Mouse (Mus musculus) ES-Bruce4 (cell line): ENCODE results near the gene Hist1h3f. TPM values are rescaled to one million over a fixed set of nuclear protein-coding genes. Genes with fewer than 3 reads are reported as not detected.

Source experiments
- H3K27ac ChIP-seq: 2 replicates; pipeline ENCODE4 v1.5.1; 2012; ENCODE audit warnings: low read length, inconsistent platforms; ENCODE audit not compliant: insufficient read depth
- H3K27me3 ChIP-seq: 2 replicates; pipeline ENCODE4 v1.6.1; 2012; ENCODE audit warnings: mild to moderate bottlenecking, low read length, inconsistent platforms; ENCODE audit not compliant: control insufficient read depth, poor library complexity, insufficient read depth, severe bottlenecking
- H3K36me3 ChIP-seq: 2 replicates; pipeline ENCODE4 v1.6.1; 2012; ENCODE audit warnings: inconsistent platforms, mild to moderate bottlenecking, low read length, moderate library complexity; ENCODE audit not compliant: control insufficient read depth, poor library complexity, insufficient read depth, severe bottlenecking
- H3K4me1 ChIP-seq: one replicate; pipeline ENCODE4 v1.8.1; 2011; ENCODE audit warnings: low read length; ENCODE audit not compliant: control insufficient read depth, insufficient read depth
- H3K4me3 ChIP-seq: 2 replicates; pipeline ENCODE4 v1.5.1; 2011; ENCODE audit warnings: low read depth, mild to moderate bottlenecking, low read length
- H3K9ac ChIP-seq: 2 replicates; pipeline ENCODE4 v1.6.1; 2012; ENCODE audit warnings: low read depth, mild to moderate bottlenecking, inconsistent platforms; ENCODE audit not compliant: poor library complexity, severe bottlenecking
- H3K9me3 ChIP-seq: replicated peaks from 2 replicates; pipeline ENCODE4 v1.6.1; 2012; ENCODE audit warnings: mild to moderate bottlenecking, low read length, inconsistent platforms; ENCODE audit not compliant: control insufficient read depth, poor library complexity, insufficient read depth, severe bottlenecking
- CTCF ChIP-seq: IDR thresholded peaks from one replicate; pipeline ENCODE4 v1.8.1; 2011; ENCODE audit warnings: low read depth, low read length
- EP300 ChIP-seq: IDR thresholded peaks from 2 replicates; pipeline ENCODE4 v1.6.1; 2011; ENCODE audit warnings: low read depth, low read length; ENCODE audit not compliant: insufficient read depth
- POLR2A ChIP-seq: IDR thresholded peaks from one replicate; pipeline ENCODE4 v1.8.1; 2011; ENCODE audit warnings: low read length; ENCODE audit not compliant: insufficient read depth
- polyA plus RNA-seq: library from polyadenylated mRNA; stranded (reverse); fragments of >200 nt; gene quantifications from 2 replicates; pipeline ENCODE4 v1.2.4, GENCODE M21; 2011; ENCODE audit warnings: low read depth; ENCODE audit not compliant: missing spikeins, insufficient read depth, insufficient read length

Hist1h3f gene
- 1.5 TPM in 1 of 2 replicates, not detected in the other for polyA plus RNA-seq

DNA sequence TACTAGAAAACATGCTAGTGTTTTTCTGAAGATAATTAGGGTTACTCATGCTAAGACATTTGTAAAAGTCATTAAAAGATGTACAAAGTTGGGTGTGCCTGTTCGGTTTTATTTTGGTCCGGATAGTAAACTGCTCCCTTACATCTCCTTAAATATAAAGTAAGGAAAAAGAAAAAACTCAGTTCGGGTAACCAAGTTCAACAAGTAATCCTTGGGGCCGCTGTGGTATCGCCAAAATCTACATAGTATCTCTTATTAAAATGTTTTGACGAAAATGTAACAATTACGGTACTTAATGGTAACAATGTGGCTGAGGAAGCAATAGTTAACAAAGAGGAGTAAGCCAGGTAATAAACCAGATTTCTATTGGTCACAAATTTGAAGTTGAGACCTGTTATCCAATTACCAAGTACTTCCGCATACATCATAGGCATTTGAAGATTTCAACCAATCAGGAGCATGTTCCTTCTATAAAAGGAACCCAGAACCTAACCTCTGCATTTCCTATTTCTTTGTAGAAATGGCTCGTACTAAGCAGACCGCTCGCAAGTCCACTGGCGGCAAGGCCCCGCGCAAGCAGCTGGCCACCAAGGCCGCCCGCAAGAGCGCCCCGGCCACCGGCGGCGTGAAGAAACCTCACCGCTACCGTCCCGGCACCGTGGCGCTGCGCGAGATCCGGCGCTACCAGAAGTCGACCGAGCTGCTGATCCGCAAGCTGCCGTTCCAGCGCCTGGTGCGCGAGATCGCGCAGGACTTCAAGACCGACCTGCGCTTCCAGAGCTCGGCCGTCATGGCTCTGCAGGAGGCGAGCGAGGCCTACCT lies at the start of gene Hist1h3f:
TSS of gene Hist1h3f (plus strand) at position 88 of the 822 bp plus-strand sequence.
- no peaks in the 10 kb centered on the region for H3K27me3 ChIP-seq
- TF ChIP-seq POLR2A (peak; percentile 86), EP300 (0 out of 2 replicates have a peak, but pooled peaks have one; percentile 6), CTCF (no peak)
- peak within 1 kb of the TSS; percentile 88 for H3K4me3 ChIP-seq
- peak within 1 kb of the TSS; percentile 84 for H3K9ac ChIP-seq
- no peaks in the 10 kb centered on the region for H3K9me3 ChIP-seq
- peaks cover under 1% of the 10 kb centered on the region for H3K4me1 ChIP-seq
- peak within 1 kb of the TSS; percentile 75 for H3K27ac ChIP-seq
- H3K36me3 ChIP-seq: no peaks in the 10 kb centered on the region

DNA sequence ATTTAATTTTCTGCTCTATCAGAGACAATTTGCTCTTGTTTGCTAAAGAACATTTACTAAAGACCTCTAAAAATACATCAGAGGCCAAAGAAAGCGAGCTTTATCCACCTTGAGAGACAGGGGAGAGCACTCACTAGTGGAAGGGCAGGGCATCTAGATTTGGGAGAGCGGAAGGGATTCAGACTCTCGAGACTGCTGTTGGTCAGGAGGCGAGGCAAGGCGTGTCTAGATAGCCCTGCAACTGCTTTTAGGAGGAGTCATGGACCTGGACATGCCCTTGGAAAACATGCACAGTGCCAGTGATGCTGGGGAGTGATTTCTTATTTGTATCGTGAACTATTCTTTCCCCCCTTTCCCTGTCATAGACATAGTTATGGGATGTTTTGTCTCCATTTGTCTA lies 48.3 kb upstream of the Hist1h3f start:
- Histone ChIP-seq H3K4me3 (no peak overlapping the region), H3K4me1 (peaks cover 1% of the 10 kb centered on the region), H3K36me3 (no peaks in the 10 kb centered on the region), H3K9ac (no peak overlapping the region), H3K27ac (no peak overlapping the region), H3K9me3 (no peaks in the 10 kb centered on the region), H3K27me3 (no peaks in the 10 kb centered on the region)
- TF ChIP-seq POLR2A (no peak), CTCF (no peak), EP300 (no peak)

DNA sequence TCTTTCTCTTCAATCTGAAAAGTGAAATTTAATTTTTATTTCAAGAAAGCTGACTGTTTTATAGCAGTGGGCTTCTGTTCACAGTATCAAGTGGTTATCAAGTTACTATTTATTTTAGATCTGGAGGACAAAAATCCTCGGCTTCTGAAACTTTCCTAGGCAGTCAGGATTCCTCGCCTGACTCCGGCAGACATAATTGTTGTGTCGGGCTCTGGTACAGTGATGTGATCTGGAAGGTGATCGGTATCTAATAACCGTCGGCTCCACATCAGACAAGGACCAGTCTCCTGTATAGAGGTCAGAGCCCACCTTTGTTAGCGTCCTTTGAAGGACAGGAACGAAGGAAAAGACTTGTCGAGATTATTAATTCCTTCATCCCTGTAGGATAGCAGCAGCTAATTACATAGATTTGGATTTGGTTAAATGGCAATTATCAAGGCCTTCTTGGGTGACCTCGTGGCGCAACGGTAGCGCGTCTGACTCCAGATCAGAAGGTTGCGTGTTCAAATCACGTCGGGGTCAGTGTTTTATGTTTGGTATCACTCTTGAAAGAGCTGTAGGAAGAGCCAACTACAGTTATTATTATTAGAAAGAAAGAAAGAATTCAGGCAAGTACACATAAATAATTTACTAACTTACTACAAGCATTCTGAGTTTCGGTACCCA lies 46.1 kb upstream of the Hist1h3f start:
- no peaks in the 10 kb centered on the region for H3K36me3 ChIP-seq
- no peaks in the 10 kb centered on the region for H3K27me3 ChIP-seq
- H3K9ac ChIP-seq: peak overlapping the region; percentile 82
- H3K4me3 ChIP-seq: peak overlapping the region; percentile 92
- no peaks in the 10 kb centered on the region for H3K9me3 ChIP-seq
- TF ChIP-seq CTCF (no peak), EP300 (0 out of 2 replicates have a peak, but pooled peaks have one; percentile 27), POLR2A (no peak)
- H3K4me1 ChIP-seq: peaks cover 1% of the 10 kb centered on the region
- H3K27ac ChIP-seq: no peak overlapping the region

DNA sequence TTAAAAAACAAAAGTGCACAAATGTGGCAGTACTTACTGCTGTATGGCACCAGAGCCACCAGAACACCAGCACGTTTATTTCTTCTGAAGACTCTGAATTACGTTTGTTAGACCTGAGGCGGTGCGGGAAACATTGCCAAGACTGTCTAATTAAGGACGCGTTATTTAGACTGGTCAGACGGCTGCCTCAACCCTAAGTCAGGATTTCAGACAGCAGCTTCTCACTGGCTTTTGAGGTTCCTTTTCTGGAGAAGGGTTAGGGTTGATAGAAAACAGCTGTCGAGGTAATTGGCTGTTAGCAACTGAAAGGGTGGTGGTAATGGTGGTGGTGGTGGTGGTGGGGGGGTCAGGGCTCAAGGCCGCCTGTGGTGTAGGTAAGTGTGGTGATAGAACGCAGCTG lies 45.2 kb upstream of the Hist1h3f start:
- Histone ChIP-seq H3K9me3 (no peaks in the 10 kb centered on the region), H3K27me3 (no peaks in the 10 kb centered on the region), H3K4me3 (peak overlapping the region; percentile 89), H3K4me1 (peaks cover 1% of the 10 kb centered on the region), H3K9ac (peak overlapping the region; percentile 38), H3K27ac (0 out of 2 replicates have a peak overlapping the region, but pooled peaks have one; percentile 4), H3K36me3 (no peaks in the 10 kb centered on the region)
- no peak for TF ChIP-seq EP300
- TF ChIP-seq POLR2A: no peak
- TF ChIP-seq CTCF: no peak

DNA sequence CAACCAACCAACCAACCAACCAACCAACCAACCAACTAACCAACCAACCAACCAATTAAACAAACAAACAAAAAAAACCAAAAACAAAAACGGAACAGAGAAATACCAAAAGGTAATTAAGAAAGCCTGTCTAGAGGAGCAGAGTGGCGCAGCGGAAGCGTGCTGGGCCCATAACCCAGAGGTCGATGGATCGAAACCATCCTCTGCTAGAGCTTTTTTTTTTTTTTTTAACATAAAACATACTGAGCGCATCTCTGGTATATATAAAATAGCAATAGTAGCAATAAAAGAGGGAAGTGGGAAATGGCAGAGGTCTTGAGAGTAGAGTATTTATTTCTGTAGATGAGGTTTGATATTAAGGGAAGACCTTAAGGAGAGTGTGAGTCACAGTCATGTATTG lies 43.9 kb upstream of the Hist1h3f start:
- peaks cover 3% of the 10 kb centered on the region for H3K4me1 ChIP-seq
- no peak overlapping the region for H3K27ac ChIP-seq
- H3K9me3 ChIP-seq: no peaks in the 10 kb centered on the region
- TF ChIP-seq CTCF (no peak), EP300 (no peak), POLR2A (no peak)
- no peaks in the 10 kb centered on the region for H3K27me3 ChIP-seq
- H3K9ac ChIP-seq: peak overlapping the region; percentile 38
- no peak overlapping the region for H3K4me3 ChIP-seq
- no peaks in the 10 kb centered on the region for H3K36me3 ChIP-seq
